Mouse (Mus musculus): ENCODE data around the gene Tmeff1. TPM values are rescaled to one million over a fixed set of nuclear protein-coding genes. Genes with fewer than 3 reads are reported as not detected.

The Tmeff1 gene
- polyA plus RNA-seq, 1 experiment from 2014 or later = 72.2 TPM

- Histone ChIP-seq H3K9me3 (ENCODE audit: control insufficient read depth, low read length) (no peaks in the 10 kb centered on the region), H3K27ac (ENCODE audit: low read depth, low read length) (no peak overlapping the region), H3K4me3 (ENCODE audit: low read length) (no peak overlapping the region), H3K36me3 (ENCODE audit: control insufficient read depth, insufficient read depth, low read length) (peaks cover 25% of the 10 kb centered on the region), H3K4me1 (ENCODE audit: control insufficient read depth, insufficient read depth, low read depth, low read length) (no peaks in the 10 kb centered on the region), H3K9ac (ENCODE audit: low read depth, low read length) (no peak overlapping the region; the same call in 1 of the 2 replicates), H3K4me2 (ENCODE audit: low read length) (no peak overlapping the region), H3K27me3 (replicated peaks; ENCODE audit: control insufficient read depth, insufficient read depth, low read length) (no peaks in the 10 kb centered on the region)
- WGBS = 86% methylated on average over 10 of the region's 10 CpGs
- ATAC-seq = no peak
Measured at GRCm38 (mm10) chr4:48650617-48651360, 65.8 kb downstream of the Tmeff1 start.

- ATAC-seq = no peak
- Histone ChIP-seq H3K9ac (ENCODE audit: low read depth, low read length) (no peak overlapping the region), H3K27me3 (replicated peaks; ENCODE audit: control insufficient read depth, insufficient read depth, low read length) (no peaks in the 10 kb centered on the region), H3K4me1 (ENCODE audit: control insufficient read depth, insufficient read depth, low read depth, low read length) (no peaks in the 10 kb centered on the region), H3K4me3 (ENCODE audit: low read length) (no peak overlapping the region), H3K27ac (ENCODE audit: low read depth, low read length) (no peak overlapping the region), H3K9me3 (ENCODE audit: control insufficient read depth, low read length) (no peaks in the 10 kb centered on the region), H3K4me2 (ENCODE audit: low read length) (no peak overlapping the region), H3K36me3 (ENCODE audit: control insufficient read depth, insufficient read depth, low read length) (peaks cover 21% of the 10 kb centered on the region)
- WGBS = 54% methylated on average over 4 of the region's 4 CpGs
Measured at GRCm38 (mm10) chr4:48654118-48654517, 69.1 kb downstream of the Tmeff1 start.

GRCm38 (mm10) chr4:48656530-48656929 is 71.6 kb downstream of the Tmeff1 start:
- 95% methylated on average over 8 of the region's 8 CpGs for WGBS
- H3K4me2 ChIP-seq (ENCODE audit: low read length) = no peak overlapping the region
- H3K9ac ChIP-seq (ENCODE audit: low read depth, low read length) = no peak overlapping the region
- H3K36me3 ChIP-seq (ENCODE audit: control insufficient read depth, insufficient read depth, low read length) = peaks cover 16% of the 10 kb centered on the region
- no peaks in the 10 kb centered on the region for H3K4me1 ChIP-seq (ENCODE audit: control insufficient read depth, insufficient read depth, low read depth, low read length)
- ATAC-seq = no peak
- H3K9me3 ChIP-seq (ENCODE audit: control insufficient read depth, low read length) = no peaks in the 10 kb centered on the region
- H3K4me3 ChIP-seq (ENCODE audit: low read length) = no peak overlapping the region
- no peaks in the 10 kb centered on the region for H3K27me3 ChIP-seq (replicated peaks; ENCODE audit: control insufficient read depth, insufficient read depth, low read length)
- no peak overlapping the region for H3K27ac ChIP-seq (ENCODE audit: low read depth, low read length)

- H3K27me3 ChIP-seq (replicated peaks; ENCODE audit: control insufficient read depth, insufficient read depth, low read length) = no peaks in the 10 kb centered on the region
- H3K9ac ChIP-seq (ENCODE audit: low read depth, low read length) = no peak overlapping the region
- H3K4me3 ChIP-seq (ENCODE audit: low read length) = no peak overlapping the region
- H3K9me3 ChIP-seq (ENCODE audit: control insufficient read depth, low read length) = no peaks in the 10 kb centered on the region
- H3K4me1 ChIP-seq (ENCODE audit: control insufficient read depth, insufficient read depth, low read depth, low read length) = no peaks in the 10 kb centered on the region
- 89% methylated on average over 4 of the region's 4 CpGs for WGBS
- H3K36me3 ChIP-seq (ENCODE audit: control insufficient read depth, insufficient read depth, low read length) = peaks cover 15% of the 10 kb centered on the region
- no peak overlapping the region for H3K4me2 ChIP-seq (ENCODE audit: low read length)
- H3K27ac ChIP-seq (ENCODE audit: low read depth, low read length) = no peak overlapping the region
- ATAC-seq = no peak
Measured at GRCm38 (mm10) chr4:48660144-48660543, 75.2 kb downstream of the Tmeff1 start.

- Histone ChIP-seq H3K9me3 (ENCODE audit: control insufficient read depth, low read length) (no peaks in the 10 kb centered on the region), H3K36me3 (ENCODE audit: control insufficient read depth, insufficient read depth, low read length) (peaks cover 15% of the 10 kb centered on the region), H3K4me2 (ENCODE audit: low read length) (no peak overlapping the region), H3K4me3 (ENCODE audit: low read length) (no peak overlapping the region), H3K4me1 (ENCODE audit: control insufficient read depth, insufficient read depth, low read depth, low read length) (no peaks in the 10 kb centered on the region), H3K27ac (ENCODE audit: low read depth, low read length) (no peak overlapping the region; the same call in 1 of the 2 replicates), H3K9ac (ENCODE audit: low read depth, low read length) (no peak overlapping the region), H3K27me3 (replicated peaks; ENCODE audit: control insufficient read depth, insufficient read depth, low read length) (no peaks in the 10 kb centered on the region)
- WGBS = 83% methylated on average over 7 of the region's 7 CpGs
- ATAC-seq = peak; percentile 60; the same call in 1 of the 2 replicates
Measured at GRCm38 (mm10) chr4:48660619-48661575, 75.9 kb downstream of the Tmeff1 start.

GRCm38 (mm10) chr4:48663271-48663670 is 78.3 kb downstream of the Tmeff1 start, which contains the start of gene Cavin4:
Gene Cavin4 (plus strand): TSS chr4:48663514.
- H3K27ac ChIP-seq (ENCODE audit: low read depth, low read length) = no peak within 1 kb of the TSS
- no peaks in the 10 kb centered on the region for H3K9me3 ChIP-seq (ENCODE audit: control insufficient read depth, low read length)
- H3K4me2 ChIP-seq (ENCODE audit: low read length) = no peak within 1 kb of the TSS
- no peaks in the 10 kb centered on the region for H3K27me3 ChIP-seq (replicated peaks; ENCODE audit: control insufficient read depth, insufficient read depth, low read length)
- ATAC-seq = no peak
- no peak within 1 kb of the TSS for H3K9ac ChIP-seq (ENCODE audit: low read depth, low read length)
- H3K36me3 ChIP-seq (ENCODE audit: control insufficient read depth, insufficient read depth, low read length) = peaks cover 13% of the 10 kb centered on the region
- WGBS = 94% methylated on average over 10 of the region's 10 CpGs
- no peak within 1 kb of the TSS for H3K4me3 ChIP-seq (ENCODE audit: low read length)
- H3K4me1 ChIP-seq (ENCODE audit: control insufficient read depth, insufficient read depth, low read depth, low read length) = no peaks in the 10 kb centered on the region

GRCm38 (mm10) chr4:48664021-48664420 is 79.0 kb downstream of the Tmeff1 start:
- Histone ChIP-seq H3K27ac (ENCODE audit: low read depth, low read length) (no peak overlapping the region), H3K27me3 (replicated peaks; ENCODE audit: control insufficient read depth, insufficient read depth, low read length) (no peaks in the 10 kb centered on the region), H3K4me3 (ENCODE audit: low read length) (no peak overlapping the region), H3K4me2 (ENCODE audit: low read length) (no peak overlapping the region), H3K36me3 (ENCODE audit: control insufficient read depth, insufficient read depth, low read length) (peaks cover 11% of the 10 kb centered on the region), H3K4me1 (ENCODE audit: control insufficient read depth, insufficient read depth, low read depth, low read length) (no peaks in the 10 kb centered on the region), H3K9ac (ENCODE audit: low read depth, low read length) (no peak overlapping the region), H3K9me3 (ENCODE audit: control insufficient read depth, low read length) (no peaks in the 10 kb centered on the region)
- 92% methylated on average over 6 of the region's 6 CpGs for WGBS
- no peak for ATAC-seq

GRCm38 (mm10) chr4:48667279-48667678 is 82.3 kb downstream of the Tmeff1 start:
- ATAC-seq = no peak
- Histone ChIP-seq H3K4me2 (ENCODE audit: low read length) (no peak overlapping the region), H3K4me1 (ENCODE audit: control insufficient read depth, insufficient read depth, low read depth, low read length) (no peaks in the 10 kb centered on the region), H3K4me3 (ENCODE audit: low read length) (no peak overlapping the region), H3K36me3 (ENCODE audit: control insufficient read depth, insufficient read depth, low read length) (peaks cover 10% of the 10 kb centered on the region), H3K9me3 (ENCODE audit: control insufficient read depth, low read length) (no peaks in the 10 kb centered on the region), H3K27me3 (replicated peaks; ENCODE audit: control insufficient read depth, insufficient read depth, low read length) (no peaks in the 10 kb centered on the region), H3K9ac (ENCODE audit: low read depth, low read length) (no peak overlapping the region), H3K27ac (ENCODE audit: low read depth, low read length) (no peak overlapping the region)
- 94% methylated on average over 6 of the region's 6 CpGs for WGBS

GRCm38 (mm10) chr4:48672915-48673314 is 87.9 kb downstream of the Tmeff1 start:
- no peak for ATAC-seq
- 91% methylated on average over 5 of the region's 5 CpGs for WGBS
- no peaks in the 10 kb centered on the region for H3K27me3 ChIP-seq (replicated peaks; ENCODE audit: control insufficient read depth, insufficient read depth, low read length)
- no peak overlapping the region for H3K4me2 ChIP-seq (ENCODE audit: low read length)
- H3K4me3 ChIP-seq (ENCODE audit: low read length) = no peak overlapping the region
- H3K27ac ChIP-seq (ENCODE audit: low read depth, low read length) = no peak overlapping the region
- H3K9ac ChIP-seq (ENCODE audit: low read depth, low read length) = no peak overlapping the region
- H3K4me1 ChIP-seq (ENCODE audit: control insufficient read depth, insufficient read depth, low read depth, low read length) = no peaks in the 10 kb centered on the region
- no peaks in the 10 kb centered on the region for H3K9me3 ChIP-seq (ENCODE audit: control insufficient read depth, low read length)
- H3K36me3 ChIP-seq (ENCODE audit: control insufficient read depth, insufficient read depth, low read length) = peaks cover 14% of the 10 kb centered on the region
